Mouse (Mus musculus) heart, embryonic 16.5 days (tissue): ENCODE data around the gene Olfr1275. TPM values are rescaled to one million over a fixed set of nuclear protein-coding genes. Genes with fewer than 3 reads are reported as not detected.

ENCODE experiments used
- ATAC-seq: fragments of 200-750 bp; cut with Nextera tagmentation; replicated peaks from 2 replicates; pipeline ENCODE4 v1.8.0; 2017; ENCODE audit warnings: moderate number of reproducible peaks; ENCODE audit not compliant: insufficient read depth, low FRiP score; ENCODE audit errors: extremely low read depth
- H3K27ac ChIP-seq: fragments of 300-500 bp; sonication (generic); 2 replicates; pipeline ENCODE4 v1.5.1; 2014; ENCODE audit warnings: mild to moderate bottlenecking, low read length, control low read depth, moderate library complexity
- H3K27me3 ChIP-seq: fragments of 300-500 bp; sonication (generic); 2 replicates; pipeline ENCODE4 v1.6.1; 2014; ENCODE audit warnings: low read length, mixed read lengths; ENCODE audit not compliant: control insufficient read depth, insufficient read depth
- H3K36me3 ChIP-seq: fragments of 300-500 bp; sonication (generic); 2 replicates; pipeline ENCODE4 v1.6.1; 2014; ENCODE audit not compliant: control insufficient read depth, insufficient read depth
- H3K4me1 ChIP-seq: fragments of 300-500 bp; sonication (generic); 2 replicates; pipeline ENCODE4 v1.6.1; 2014; ENCODE audit warnings: low read length, mixed read lengths; ENCODE audit not compliant: control insufficient read depth, insufficient read depth
- H3K4me2 ChIP-seq: fragments of 300-500 bp; sonication (generic); 2 replicates; pipeline ENCODE4 v1.6.1; 2014; ENCODE audit warnings: low read depth, mild to moderate bottlenecking, control low read depth, low read length
- H3K4me3 ChIP-seq: fragments of 300-500 bp; sonication (generic); 2 replicates; pipeline ENCODE4 v1.5.1; 2014; ENCODE audit warnings: mild to moderate bottlenecking, control low read depth, low read length
- H3K9ac ChIP-seq: fragments of 300-500 bp; sonication (generic); 2 replicates; pipeline ENCODE4 v1.6.1; 2014; ENCODE audit warnings: low read length, control low read depth
- H3K9me3 ChIP-seq: fragments of 300-500 bp; sonication (generic); replicated peaks from 2 replicates; pipeline ENCODE4 v1.6.1; 2016; ENCODE audit warnings: low read length; ENCODE audit not compliant: control insufficient read depth
- whole genome bisulfite sequencing: fragments of 180-500 bp; shearing (Covaris S2); extraction: QIAGEN DNeasy Blood & Tissue Kit; methylation state at CpG from one replicate; pipeline ENCODE4 v1.1.7; 2014; 5-methylcytosine and 5-hydroxymethylcytosine counted together
- polyA plus RNA-seq: library from polyadenylated mRNA; unstranded; fragments of >200 nt; fragmentation: Nextera tagmentation; extraction: Ambion mirVana; gene quantifications from 2 replicates; pipeline ENCODE4 v1.2.1, GENCODE M21; 2015

Olfr1275 gene
- polyA plus RNA-seq = not detected in 2 replicates

GRCm38 (mm10) chr2:111235186-111235585, at the start of gene Olfr1275:
TSS of gene Olfr1275 (minus strand) at chr2:111235286.
- H3K36me3 ChIP-seq = no peaks in the 10 kb centered on the region
- no peaks in the 10 kb centered on the region for H3K4me1 ChIP-seq
- WGBS = 75% methylated on average over 1 of the region's 1 CpGs
- no peak within 1 kb of the TSS for H3K4me3 ChIP-seq
- H3K9ac ChIP-seq = no peak within 1 kb of the TSS
- no peaks in the 10 kb centered on the region for H3K27me3 ChIP-seq
- H3K27ac ChIP-seq = no peak within 1 kb of the TSS
- no peak for ATAC-seq
- no peak within 1 kb of the TSS for H3K4me2 ChIP-seq
- H3K9me3 ChIP-seq = no peaks in the 10 kb centered on the region

DNA sequence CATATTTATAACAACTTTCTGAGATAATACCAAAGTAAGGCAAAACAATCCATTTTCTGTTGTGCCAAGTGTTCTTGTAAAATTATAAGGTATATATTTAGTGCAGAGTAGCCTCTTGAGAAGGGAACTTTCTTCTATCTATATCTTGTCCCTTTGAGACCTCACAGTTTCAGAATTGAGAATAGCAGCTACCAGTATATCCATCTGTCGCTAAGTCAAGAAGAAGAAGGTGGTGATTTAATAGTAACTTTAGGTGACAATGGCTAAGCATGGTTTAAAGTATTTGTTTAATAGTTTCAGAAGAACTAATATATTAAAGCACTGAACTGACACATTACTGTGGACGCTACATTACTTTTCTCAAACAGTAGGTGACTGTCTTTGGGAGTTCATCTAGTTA, 38.9 kb upstream of the Olfr1275 start, which contains the start of gene Olfr1277:
TSS of gene Olfr1277 (minus strand) at position 101 of the 400 bp plus-strand sequence.
- no peaks in the 10 kb centered on the region for H3K27me3 ChIP-seq
- no peaks in the 10 kb centered on the region for H3K9me3 ChIP-seq
- no peaks in the 10 kb centered on the region for H3K36me3 ChIP-seq
- no peak within 1 kb of the TSS for H3K27ac ChIP-seq
- WGBS = 70% methylated on average over 2 of the region's 2 CpGs
- H3K9ac ChIP-seq = no peak within 1 kb of the TSS
- no peak within 1 kb of the TSS for H3K4me2 ChIP-seq
- H3K4me1 ChIP-seq = no peaks in the 10 kb centered on the region
- no peak for ATAC-seq
- H3K4me3 ChIP-seq = no peak within 1 kb of the TSS

DNA sequence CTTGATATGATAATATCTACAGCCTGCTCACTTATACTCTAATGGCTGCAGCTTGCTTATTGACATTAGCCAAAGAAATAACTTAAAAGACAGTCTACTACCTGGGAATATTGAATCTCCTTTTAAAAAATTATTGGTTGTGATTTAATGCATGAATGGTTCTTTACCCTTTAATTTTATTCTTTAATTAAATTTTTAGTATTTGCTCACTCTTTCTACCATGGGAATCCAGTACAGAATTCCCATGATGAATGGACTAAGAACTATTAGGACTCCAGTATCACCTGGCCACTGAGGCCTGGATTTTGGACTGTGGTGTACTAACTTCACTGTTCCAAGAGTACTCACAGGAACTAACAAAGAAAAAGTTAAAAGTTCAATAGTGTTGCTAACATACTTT, 19.1 kb upstream of the Olfr1275 start, which contains the start of gene Olfr1276:
TSS of gene Olfr1276 (plus strand) at position 301 of the 400 bp plus-strand sequence.
- H3K27ac ChIP-seq = no peak within 1 kb of the TSS
- ATAC-seq = no peak
- H3K9ac ChIP-seq = no peak within 1 kb of the TSS
- H3K4me2 ChIP-seq = no peak within 1 kb of the TSS
- H3K4me1 ChIP-seq = no peaks in the 10 kb centered on the region
- H3K4me3 ChIP-seq = no peak within 1 kb of the TSS
- no peaks in the 10 kb centered on the region for H3K27me3 ChIP-seq
- no peaks in the 10 kb centered on the region for H3K36me3 ChIP-seq
- H3K9me3 ChIP-seq = no peaks in the 10 kb centered on the region

GRCm38 (mm10) chr2:111229502-111229901, 5.6 kb downstream of the Olfr1275 start, which contains the start of gene 4930430A15Rik:
TSS of gene 4930430A15Rik (minus strand) at chr2:111229602.
- Histone ChIP-seq H3K4me3 (no peak within 1 kb of the TSS), H3K27ac (no peak within 1 kb of the TSS), H3K4me1 (no peaks in the 10 kb centered on the region), H3K27me3 (no peaks in the 10 kb centered on the region), H3K9me3 (0 out of 2 replicates have a peak, but pooled peaks cover 2% of the 10 kb centered on the region), H3K9ac (no peak within 1 kb of the TSS), H3K4me2 (no peak within 1 kb of the TSS), H3K36me3 (no peaks in the 10 kb centered on the region)
- WGBS = 76% methylated on average over 6 of the region's 6 CpGs
- no peak for ATAC-seq

GRCm38 (mm10) chr2:111182068-111182467, 53.0 kb downstream of the Olfr1275 start:
- H3K36me3 ChIP-seq = no peaks in the 10 kb centered on the region
- no peaks in the 10 kb centered on the region for H3K4me1 ChIP-seq
- no peaks in the 10 kb centered on the region for H3K27me3 ChIP-seq
- H3K9me3 ChIP-seq = peaks cover 3% of the 10 kb centered on the region; the same call in 1 of the 2 replicates
- no peak for ATAC-seq
- H3K4me2 ChIP-seq = no peak overlapping the region
- no peak overlapping the region for H3K27ac ChIP-seq
- no peak overlapping the region for H3K4me3 ChIP-seq
- 87% methylated on average over 11 of the region's 11 CpGs for WGBS
- H3K9ac ChIP-seq = no peak overlapping the region

Other genes with a start within 250 kb of the Olfr1275 start
- gene Gm13941, start 129.3 kb downstream of the Olfr1275 start, polyA plus RNA-seq = not detected in 2 replicates
- gene Gm15130, start 82.3 kb downstream of the Olfr1275 start, polyA plus RNA-seq = not detected in 2 replicates
- gene 4930430A15Rik, start 5.7 kb downstream of the Olfr1275 start, polyA plus RNA-seq = not detected in 2 replicates
- not detected in 2 replicates for gene Olfr1276, start 19.2 kb upstream of the Olfr1275 start, polyA plus RNA-seq
- gene Olfr1277, start 38.8 kb upstream of the Olfr1275 start, polyA plus RNA-seq = not detected in 2 replicates
- not detected in 2 replicates for gene Olfr1278, start 54.9 kb upstream of the Olfr1275 start, polyA plus RNA-seq
- gene Olfr1279, start 65.3 kb upstream of the Olfr1275 start, polyA plus RNA-seq = not detected in 2 replicates
- not detected in 2 replicates for gene Olfr1280, start 78.7 kb upstream of the Olfr1275 start, polyA plus RNA-seq
- not detected in 2 replicates for gene Olfr1281, start 91.2 kb upstream of the Olfr1275 start, polyA plus RNA-seq
- gene Olfr1282, start 100.8 kb upstream of the Olfr1275 start, polyA plus RNA-seq = not detected in 2 replicates
- not detected in 2 replicates for gene Olfr1283, start 131.5 kb upstream of the Olfr1275 start, polyA plus RNA-seq
- not detected in 2 replicates for gene Olfr1284, start 140.2 kb upstream of the Olfr1275 start, polyA plus RNA-seq
- gene Olfr1286, start 187.8 kb upstream of the Olfr1275 start, polyA plus RNA-seq = not detected in 2 replicates
- not detected in 2 replicates for gene Olfr1287, start 213.9 kb upstream of the Olfr1275 start, polyA plus RNA-seq
- gene Olfr1288, start 238.8 kb upstream of the Olfr1275 start, polyA plus RNA-seq = not detected in 2 replicates
- not detected in 2 replicates for gene Olfr1289, start 245.5 kb upstream of the Olfr1275 start, polyA plus RNA-seq